ENCODE assay signal across 8 mouse cellular contexts in genomic region chr1:171344715-171345114, GRCm38 (mm10). TPM values are rescaled to one million over a fixed set of nuclear protein-coding genes. Genes with fewer than 3 reads are reported as not detected.
DNase-seq lines count a peak whose midpoint lies in the region; ATAC-seq and TF ChIP-seq lines count a peak whose summit lies in the region.

No protein-coding gene starts in this region.

- peak overlapping the region; percentile 76 for H3K4me2 ChIP-seq in liver, embryonic 14.5 days (ENCODE audit: low read depth)

- peak overlapping the region; percentile 94 for H3K27ac ChIP-seq in gastrocnemius, adult 2 months
- H3K27ac ChIP-seq in testis, adult 2 months (ENCODE audit: control insufficient read depth, insufficient read depth, low read depth, low read length): peak overlapping the region; percentile 12
- H3K27ac ChIP-seq in liver, embryonic 14.5 days: no peak overlapping the region

- no peak for TF ChIP-seq EP300 in liver, embryonic 14.5 days (IDR thresholded peaks at IDR 0.05; ENCODE audit: low read depth)

- H3K9me3 ChIP-seq in liver, embryonic 14.5 days (ENCODE audit: control insufficient read depth, low read length): no peaks in the 10 kb centered on the region; the same call in 1 of the 2 replicates

- TF ChIP-seq CTCF in gastrocnemius, adult 2 months (IDR thresholded peaks at IDR 0.05): no peak
- TF ChIP-seq CTCF in testis, adult 2 months (IDR thresholded peaks at IDR 0.05; ENCODE audit: control insufficient read depth, insufficient read depth, insufficient replicate concordance, low read depth, low read length): no peak
- no peak for TF ChIP-seq CTCF in liver, embryonic 14.5 days (IDR thresholded peaks at IDR 0.05; ENCODE audit: low read depth)

- H3K36me3 ChIP-seq in testis, adult 2 months (ENCODE audit: control insufficient read depth, insufficient read depth, low read length): no peaks in the 10 kb centered on the region
- peaks cover 10% of the 10 kb centered on the region for H3K36me3 ChIP-seq in liver, embryonic 14.5 days (replicated peaks; ENCODE audit: control insufficient read depth, insufficient read depth, low read depth)

- WGBS in liver, embryonic 14.5 days (ENCODE audit: insufficient replicate concordance): 64% methylated on average over 9 of the region's 9 CpGs

- no peaks in the 10 kb centered on the region for H3K27me3 ChIP-seq in testis, adult 2 months (ENCODE audit: control insufficient read depth, insufficient read depth, low read length)
- no peaks in the 10 kb centered on the region for H3K27me3 ChIP-seq in liver, embryonic 14.5 days (ENCODE audit: control insufficient read depth, insufficient read depth, low read length)

- intact Hi-C loops in gastrocnemius, adult 2 months (cut with DNase I): loop anchor here (1.0 to 10.0 kb wide), 2 partner anchors 15 to 230 kb away; partner anchors contain the start of genes Cfap126 and Dedd

- DNase-seq in gastrocnemius, adult 2 months: no peak
- DNase-seq in gastrocnemius, adult 18-20 months (ENCODE audit: low spot score): no peak
- no peak for DNase-seq in testis, postnatal 14 days (ENCODE audit: low spot score)
- DNase-seq in liver, embryonic 14.5 days (ENCODE audit: low read depth in 3 of 3, low spot score in 3 of 3): no peak
- DNase-seq in ovary, adult 18-20 months (ENCODE audit: low spot score): no peak
- DNase-seq in layer of hippocampus, postnatal 14 days (ENCODE audit: low spot score in 2 of 2): no peak

- H3K9ac ChIP-seq in liver, embryonic 14.5 days (replicated peaks): peak overlapping the region; percentile 76

- peaks cover 7% of the 10 kb centered on the region for H3K4me1 ChIP-seq in testis, adult 2 months (ENCODE audit: control insufficient read depth, insufficient read depth, low read length)
- peaks cover 0 to 6% of the 10 kb centered on the region in 2 experiments; a peak in 3 of 4 replicates for H3K4me1 ChIP-seq in liver, embryonic 14.5 days (replicated peaks; ENCODE audit: control insufficient read depth in 2 of 2, insufficient read depth in 2 of 2, low read length in 1 of 2)

- no peak for TF ChIP-seq POLR2A in testis, adult 2 months (IDR thresholded peaks at IDR 0.05; ENCODE audit: control insufficient read depth, low read depth, low read length)

- no peak for ATAC-seq in liver, embryonic 14.5 days (ENCODE audit: insufficient read depth)
- no peak for ATAC-seq in granulocyte monocyte progenitor cell, adult 5-6 weeks (replicated peaks; ENCODE audit: poor library complexity, severe bottlenecking)

- H3K4me3 ChIP-seq in gastrocnemius, adult 2 months: peak overlapping the region; percentile 85
- peak overlapping the region; percentile 93 for H3K4me3 ChIP-seq in testis, adult 2 months (ENCODE audit: control insufficient read depth, low read depth, low read length)
- H3K4me3 ChIP-seq in liver, embryonic 14.5 days (ENCODE audit: insufficient read depth in 1 of 2, low read depth in 2 of 2, low read length in 2 of 2): peak overlapping the region; percentile 77 to 82

RNA-seq across cellular contexts. Expression of gene Nit1, which starts 0.7 kb away (rescaled TPM):
- total RNA-seq in gastrocnemius, adult 2 months (2021): 10 to 100 TPM; 29.4 to 30.4 TPM
- 10 to 100 TPM; 26.0 to 28.9 TPM for total RNA-seq in gastrocnemius, adult 18-20 months (2021)
- 74.2 and 82.8 TPM in 2 replicates for polyA plus RNA-seq in testis, adult 2 months (2012; rRNA removed)
- polyA plus RNA-seq in liver, embryonic 14.5 days (2012; rRNA removed): 23.4 and 24.0 TPM in 2 replicates
- polyA plus RNA-seq in liver, embryonic 14.5 days (2014; fragmentation: Nextera tagmentation; extraction: Ambion mirVana): 22.1 and 23.3 TPM in 2 replicates
- total RNA-seq in granulocyte monocyte progenitor cell, adult 5-6 weeks (2014; fragmentation: Nextera tagmentation): 28.1 and 30.3 TPM in 2 replicates
- total RNA-seq in granulocyte monocyte progenitor cell, adult 5-6 weeks (2017): 24.6 and 33.8 TPM in 2 replicates
- total RNA-seq in layer of hippocampus, postnatal 14 days (2021): 10 to 100 TPM; 40.5 to 41.4 TPM

RNA-seq across cellular contexts. Expression of gene Pfdn2, which starts 0.8 kb away (rescaled TPM):
- total RNA-seq in gastrocnemius, adult 2 months (2021): 100 to 1,000 TPM in 1 of 2 experiments, 10 to 100 TPM in 1; 93.2 to 101 TPM
- 100 to 1,000 TPM; 110 to 128 TPM for total RNA-seq in gastrocnemius, adult 18-20 months (2021)
- 23.9 and 25.8 TPM in 2 replicates for polyA plus RNA-seq in testis, adult 2 months (2012; rRNA removed)
- 7.9 and 36.2 TPM in 2 replicates for polyA plus RNA-seq in liver, embryonic 14.5 days (2012; rRNA removed)
- polyA plus RNA-seq in liver, embryonic 14.5 days (2014; fragmentation: Nextera tagmentation; extraction: Ambion mirVana): 19.9 and 20.7 TPM in 2 replicates
- 35.6 and 62.6 TPM in 2 replicates for total RNA-seq in granulocyte monocyte progenitor cell, adult 5-6 weeks (2014; fragmentation: Nextera tagmentation)
- 15.2 and 28.0 TPM in 2 replicates for total RNA-seq in granulocyte monocyte progenitor cell, adult 5-6 weeks (2017)
- 100 to 1,000 TPM; 123 to 135 TPM for total RNA-seq in layer of hippocampus, postnatal 14 days (2021)

RNA-seq across cellular contexts. Expression of gene Dedd, which starts 15.8 kb away (rescaled TPM):
- 10 to 100 TPM; 32.4 to 35.5 TPM for total RNA-seq in gastrocnemius, adult 2 months (2021)
- total RNA-seq in gastrocnemius, adult 18-20 months (2021): 10 to 100 TPM; 28.1 to 35.8 TPM
- 158 and 176 TPM in 2 replicates for polyA plus RNA-seq in testis, adult 2 months (2012; rRNA removed)
- polyA plus RNA-seq in liver, embryonic 14.5 days (2012; rRNA removed): 15.3 and 15.8 TPM in 2 replicates
- polyA plus RNA-seq in liver, embryonic 14.5 days (2014; fragmentation: Nextera tagmentation; extraction: Ambion mirVana): 16.5 and 18.9 TPM in 2 replicates
- total RNA-seq in granulocyte monocyte progenitor cell, adult 5-6 weeks (2014; fragmentation: Nextera tagmentation): 16.4 and 17.1 TPM in 2 replicates
- 12.9 and 16.8 TPM in 2 replicates for total RNA-seq in granulocyte monocyte progenitor cell, adult 5-6 weeks (2017)
- total RNA-seq in layer of hippocampus, postnatal 14 days (2021): 10 to 100 TPM; 32.4 to 32.7 TPM

RNA-seq across cellular contexts. Expression of gene Klhdc9, which starts 15.9 kb away (rescaled TPM):
- total RNA-seq in gastrocnemius, adult 2 months (2021): not detected
- total RNA-seq in gastrocnemius, adult 18-20 months (2021): not detected
- 10.6 and 10.9 TPM in 2 replicates for polyA plus RNA-seq in testis, adult 2 months (2012; rRNA removed)
- 0.27 and 0.39 TPM in 2 replicates for polyA plus RNA-seq in liver, embryonic 14.5 days (2012; rRNA removed)
- 0.49 and 0.70 TPM in 2 replicates for polyA plus RNA-seq in liver, embryonic 14.5 days (2014; fragmentation: Nextera tagmentation; extraction: Ambion mirVana)
- total RNA-seq in granulocyte monocyte progenitor cell, adult 5-6 weeks (2014; fragmentation: Nextera tagmentation): not detected in 2 replicates
- total RNA-seq in granulocyte monocyte progenitor cell, adult 5-6 weeks (2017): 0.52 and 0.77 TPM in 2 replicates
- total RNA-seq in layer of hippocampus, postnatal 14 days (2021): 1 to 10 TPM; 6.8 to 7.4 TPM

RNA-seq across cellular contexts. Expression of gene Nectin4, which starts 25.2 kb away (rescaled TPM):
- total RNA-seq in gastrocnemius, adult 2 months (2021): under 1 TPM in 1 of 2 experiments, not detected in 1; 0.06 TPM
- not detected for total RNA-seq in gastrocnemius, adult 18-20 months (2021)
- polyA plus RNA-seq in testis, adult 2 months (2012; rRNA removed): 6.5 and 8.5 TPM in 2 replicates
- 0.09 and 0.12 TPM in 2 replicates for polyA plus RNA-seq in liver, embryonic 14.5 days (2012; rRNA removed)
- polyA plus RNA-seq in liver, embryonic 14.5 days (2014; fragmentation: Nextera tagmentation; extraction: Ambion mirVana): 0.04 and 0.06 TPM in 2 replicates
- total RNA-seq in granulocyte monocyte progenitor cell, adult 5-6 weeks (2014; fragmentation: Nextera tagmentation): 1.5 and 2.4 TPM in 2 replicates
- total RNA-seq in granulocyte monocyte progenitor cell, adult 5-6 weeks (2017): 0.99 and 1.6 TPM in 2 replicates
- 1 to 10 TPM; 2.1 to 3.1 TPM for total RNA-seq in layer of hippocampus, postnatal 14 days (2021)
